Mouse (Mus musculus): Measurements from ENCODE around the gene Rbx1.

The Rbx1 gene

GRCm38 (mm10) chr15:81485483-81485882 is 19.4 kb downstream of the Rbx1 start:
- WGBS, result 82% methylated on average over 4 of the region's 4 CpGs

DNA sequence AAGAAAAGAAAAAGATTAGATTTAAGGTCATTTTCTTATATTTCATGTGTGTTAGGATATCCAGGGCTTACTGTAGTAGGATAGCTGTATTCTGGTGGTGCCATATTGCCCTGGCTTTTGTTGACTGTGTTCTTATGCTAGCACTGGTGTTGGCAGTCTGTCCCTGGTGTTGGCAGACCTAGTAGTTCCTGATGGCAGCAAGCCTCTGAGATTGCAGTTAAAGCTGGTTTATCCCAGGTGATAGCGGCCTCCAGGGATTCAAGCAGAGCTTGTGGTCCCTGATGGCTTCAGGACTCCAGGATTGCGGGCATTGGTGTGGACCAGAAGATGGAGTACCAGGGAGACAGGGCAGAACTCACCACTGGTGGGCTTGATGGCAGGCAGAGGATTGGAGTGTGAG is 37.4 kb downstream of the Rbx1 start:
- 87% methylated on average over 2 of the region's 2 CpGs for WGBS

DNA sequence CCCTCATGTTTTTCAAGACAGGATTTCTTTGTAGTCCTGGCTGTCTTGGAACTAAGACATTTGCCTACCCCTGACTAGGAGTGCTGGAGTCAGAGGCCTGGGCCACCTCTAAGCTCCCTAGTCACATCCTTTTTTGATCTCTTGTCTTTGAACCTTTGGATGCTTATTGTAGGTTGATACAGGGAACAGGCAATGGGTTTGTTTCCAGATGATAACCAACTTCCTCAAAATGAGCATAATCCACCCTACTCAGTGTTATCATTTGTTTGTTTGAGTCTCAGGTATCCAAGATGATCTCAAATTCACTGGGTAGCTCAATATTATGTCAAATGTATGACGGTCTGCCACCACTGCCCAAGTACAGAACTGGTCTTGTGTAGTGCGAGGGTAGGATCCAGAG is 37.9 kb downstream of the Rbx1 start:
- WGBS, result 98% methylated on average over 2 of the region's 2 CpGs

DNA sequence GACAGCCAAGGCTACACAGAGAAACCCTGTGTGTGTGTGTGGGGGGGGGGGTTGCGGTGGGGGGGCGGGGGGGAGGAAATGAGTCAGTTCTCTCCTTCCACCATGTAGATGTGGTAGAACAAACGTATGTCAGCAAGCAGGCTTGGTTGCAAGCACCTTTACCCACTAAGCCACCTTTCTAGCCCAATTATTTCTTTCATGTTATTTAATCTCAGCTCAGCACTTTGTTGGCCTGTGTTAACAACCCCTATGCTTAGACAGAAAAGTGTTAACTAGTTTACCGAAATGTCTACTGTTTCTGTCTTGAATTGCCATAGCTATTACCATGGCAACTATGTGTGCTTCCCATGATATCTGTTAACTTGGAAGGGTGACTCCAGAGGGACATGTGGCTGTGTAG is 44.5 kb downstream of the Rbx1 start:
- WGBS, result 76% methylated on average over 4 of the region's 4 CpGs

DNA sequence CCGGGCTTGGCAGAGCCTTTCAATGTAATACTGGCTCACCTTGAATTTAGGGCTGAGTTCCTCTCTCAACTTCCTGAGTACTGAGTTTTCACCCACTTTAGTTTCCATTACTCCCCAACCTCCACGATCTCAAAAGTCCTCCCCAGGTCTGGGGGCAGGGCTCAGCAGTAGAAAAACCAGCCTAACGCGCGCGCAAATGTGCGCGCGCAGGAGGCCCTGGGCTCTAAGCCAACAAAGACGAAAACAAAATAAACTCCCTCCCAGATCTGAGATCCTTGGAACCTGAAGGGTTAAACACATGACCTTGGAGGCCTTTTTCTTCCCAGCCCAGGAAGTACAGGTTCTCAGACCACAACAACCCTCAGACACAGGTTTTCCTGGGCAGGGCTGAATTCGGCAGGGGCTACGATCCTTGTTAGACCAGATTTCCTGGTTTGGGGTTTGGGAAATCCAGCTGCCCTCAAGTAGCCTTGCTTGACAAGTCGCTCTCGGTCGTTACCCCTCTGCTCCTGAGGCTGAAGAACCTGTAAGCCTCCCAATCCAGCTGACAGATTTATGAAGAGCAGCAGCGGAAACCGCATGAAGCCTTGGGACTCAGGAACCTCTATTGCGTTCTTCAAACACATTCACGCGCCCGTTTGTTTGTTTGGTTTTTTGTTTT is 45.6 kb downstream of the Rbx1 start:
- WGBS, result 56% methylated on average over 21 of the region's 21 CpGs

GRCm38 (mm10) chr15:81514111-81514971 is 48.2 kb downstream of the Rbx1 start:
- WGBS, result 14% methylated on average over 18 of the region's 18 CpGs

DNA sequence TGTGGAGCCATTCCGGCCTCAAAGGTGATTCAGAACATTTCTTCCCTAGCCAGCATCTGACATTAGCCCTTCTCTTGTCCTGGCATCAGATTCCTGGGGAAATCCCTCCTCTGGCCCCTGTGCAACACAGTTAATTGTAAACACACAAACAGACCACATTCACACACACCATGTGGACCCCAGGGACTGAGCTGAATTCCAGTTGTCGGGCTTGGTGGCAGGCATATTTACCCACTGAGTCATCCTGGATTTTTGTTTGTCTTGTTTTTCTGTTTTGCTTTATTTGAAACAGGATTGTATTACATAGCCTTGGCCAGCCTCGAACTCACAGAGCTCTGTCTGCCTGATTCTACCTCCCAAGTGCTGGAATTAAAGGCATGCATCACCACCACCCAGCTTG is 49.1 kb downstream of the Rbx1 start:
- WGBS, result 89% methylated on average over 3 of the region's 3 CpGs

- WGBS, result 78% methylated on average over 6 of the region's 6 CpGs
Measured at GRCm38 (mm10) chr15:81518031-81518430, 51.9 kb downstream of the Rbx1 start.

GRCm38 (mm10) chr15:81518761-81519160 is 52.7 kb downstream of the Rbx1 start:
- WGBS, result 81% methylated on average over 5 of the region's 5 CpGs

DNA sequence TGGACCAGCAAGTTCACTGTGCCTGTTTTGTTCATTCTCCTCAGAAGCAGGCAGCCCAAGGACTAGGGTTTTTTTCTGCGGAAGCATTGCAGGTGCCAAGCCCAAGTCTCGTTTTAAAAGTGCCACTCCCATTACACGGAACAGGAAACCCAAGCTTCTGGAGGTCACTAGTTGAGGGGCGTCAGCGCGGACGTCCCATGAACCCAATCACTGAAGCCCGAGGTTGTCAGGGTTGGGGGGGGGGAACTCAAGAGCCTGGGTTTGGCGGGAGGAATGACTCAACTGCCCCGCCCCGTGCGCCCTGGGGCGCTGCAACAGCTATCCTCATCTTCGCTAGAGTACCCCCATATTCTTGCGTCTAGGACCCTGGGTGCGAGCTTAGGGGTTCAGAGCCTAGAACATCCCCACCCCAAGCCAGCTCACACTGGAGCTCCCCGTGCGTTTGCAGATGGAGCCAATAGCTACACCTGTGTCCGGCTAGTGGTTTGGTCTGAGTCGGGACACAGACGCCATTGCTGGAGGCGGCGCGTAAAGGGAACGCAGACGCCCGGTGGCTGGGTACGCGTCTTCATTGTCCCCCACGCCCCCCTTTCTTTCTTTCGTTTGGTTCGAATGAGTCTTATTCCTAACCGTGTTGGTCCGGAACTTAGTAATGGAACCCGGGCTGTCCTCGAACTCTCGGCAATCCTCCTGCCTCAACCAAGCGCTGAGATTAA is 56.1 kb downstream of the Rbx1 start:
- 3% methylated on average over 38 of the region's 38 CpGs for WGBS

DNA sequence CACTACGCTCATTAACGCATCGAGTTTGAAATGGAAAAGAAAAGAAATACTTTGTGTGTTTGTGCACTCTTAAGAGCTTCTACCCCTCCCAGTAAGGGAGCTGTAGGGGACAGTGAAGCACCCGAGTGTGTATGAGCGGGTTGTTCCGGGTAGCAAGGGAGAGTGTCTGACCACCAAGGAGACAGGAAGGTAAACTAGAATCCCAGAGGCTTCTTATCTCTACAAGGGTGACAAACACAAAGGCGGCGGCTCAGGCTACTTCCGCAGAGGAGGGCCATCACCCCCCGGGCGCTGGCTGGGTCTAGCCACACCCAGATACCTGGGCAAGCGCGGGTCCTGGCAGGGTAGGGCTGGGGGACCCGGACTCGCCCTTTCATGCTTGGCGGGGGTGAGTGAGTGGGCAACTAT is 56.7 kb downstream of the Rbx1 start:
- WGBS, result 1% methylated on average over 16 of the region's 16 CpGs

DNA sequence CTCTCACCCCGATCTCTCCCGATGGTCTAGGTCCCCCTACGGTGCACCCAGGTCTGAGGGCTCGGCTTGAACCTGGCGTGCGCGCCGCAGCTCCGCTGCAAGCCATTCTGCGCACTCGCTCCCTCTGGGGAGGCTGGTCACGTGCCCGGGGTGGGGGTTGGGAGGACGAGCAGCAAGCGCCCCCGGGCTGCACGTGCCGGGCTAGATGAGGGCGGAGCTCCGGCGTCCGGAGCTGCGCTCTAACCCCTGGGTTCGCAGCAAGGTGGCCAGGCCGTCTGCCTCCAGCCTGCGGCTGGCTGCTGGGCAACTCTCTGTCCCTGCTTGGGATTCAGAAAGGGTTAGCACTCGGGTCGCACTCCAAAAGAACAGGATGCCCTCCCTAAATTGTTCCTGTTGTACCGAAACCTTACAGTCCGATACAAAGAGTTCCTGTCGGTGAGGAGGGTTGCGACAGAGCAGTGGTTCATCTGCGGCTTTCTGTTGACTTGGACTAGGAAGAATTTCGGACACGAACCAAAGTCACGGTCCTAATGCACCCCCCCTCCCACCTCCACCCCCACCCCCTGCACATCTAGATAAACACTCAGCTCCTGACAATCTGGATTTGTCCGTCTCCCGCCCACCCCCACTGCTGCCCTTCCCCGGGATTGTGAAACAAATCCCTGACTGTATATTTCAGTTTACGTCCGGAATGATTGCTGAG is 57.2 kb downstream of the Rbx1 start:
- WGBS, result under 1% methylated on average over 41 of the region's 41 CpGs

- WGBS, result 6% methylated on average over 12 of the region's 12 CpGs
Measured at GRCm38 (mm10) chr15:81523901-81524300, 57.8 kb downstream of the Rbx1 start.

Measured in cerebral cortex, adult 2 months (tissue).